Mouse (Mus musculus) ES-Bruce4 (cell line): ENCODE results near the gene Mapre1. TPM values are rescaled to one million over a fixed set of nuclear protein-coding genes. Genes with fewer than 3 reads are reported as not detected.
"Not testable (repeated sequence)": the region's sequence is repeated elsewhere in the genome, so short reads cannot be mapped to it uniquely, and the experiment has no call there.

ENCODE experiments used
- H3K27ac ChIP-seq: 2 replicates; pipeline ENCODE4 v1.5.1; 2012; ENCODE audit warnings: low read length, inconsistent platforms; ENCODE audit not compliant: insufficient read depth
- H3K27me3 ChIP-seq: 2 replicates; pipeline ENCODE4 v1.6.1; 2012; ENCODE audit warnings: mild to moderate bottlenecking, low read length, inconsistent platforms; ENCODE audit not compliant: control insufficient read depth, poor library complexity, insufficient read depth, severe bottlenecking
- H3K36me3 ChIP-seq: 2 replicates; pipeline ENCODE4 v1.6.1; 2012; ENCODE audit warnings: inconsistent platforms, mild to moderate bottlenecking, low read length, moderate library complexity; ENCODE audit not compliant: control insufficient read depth, poor library complexity, insufficient read depth, severe bottlenecking
- H3K4me1 ChIP-seq: one replicate; pipeline ENCODE4 v1.8.1; 2011; ENCODE audit warnings: low read length; ENCODE audit not compliant: control insufficient read depth, insufficient read depth
- H3K4me3 ChIP-seq: 2 replicates; pipeline ENCODE4 v1.5.1; 2011; ENCODE audit warnings: low read depth, mild to moderate bottlenecking, low read length
- H3K9ac ChIP-seq: 2 replicates; pipeline ENCODE4 v1.6.1; 2012; ENCODE audit warnings: low read depth, mild to moderate bottlenecking, inconsistent platforms; ENCODE audit not compliant: poor library complexity, severe bottlenecking
- H3K9me3 ChIP-seq: replicated peaks from 2 replicates; pipeline ENCODE4 v1.6.1; 2012; ENCODE audit warnings: mild to moderate bottlenecking, low read length, inconsistent platforms; ENCODE audit not compliant: control insufficient read depth, poor library complexity, insufficient read depth, severe bottlenecking
- CTCF ChIP-seq: IDR thresholded peaks from one replicate; pipeline ENCODE4 v1.8.1; 2011; ENCODE audit warnings: low read depth, low read length
- EP300 ChIP-seq: IDR thresholded peaks from 2 replicates; pipeline ENCODE4 v1.6.1; 2011; ENCODE audit warnings: low read depth, low read length; ENCODE audit not compliant: insufficient read depth
- POLR2A ChIP-seq: IDR thresholded peaks from one replicate; pipeline ENCODE4 v1.8.1; 2011; ENCODE audit warnings: low read length; ENCODE audit not compliant: insufficient read depth
- polyA plus RNA-seq: library from polyadenylated mRNA; stranded (reverse); fragments of >200 nt; gene quantifications from 2 replicates; pipeline ENCODE4 v1.2.4, GENCODE M21; 2011; ENCODE audit warnings: low read depth; ENCODE audit not compliant: missing spikeins, insufficient read depth, insufficient read length

The Mapre1 gene
- polyA plus RNA-seq, 1 experiment, result 190 TPM

- Histone ChIP-seq H3K9ac (no peak overlapping the region), H3K4me3 (no peak overlapping the region), H3K9me3 (no peaks in the 10 kb centered on the region), H3K27me3 (no peaks in the 10 kb centered on the region), H3K36me3 (no peaks in the 10 kb centered on the region), H3K27ac (no peak overlapping the region), H3K4me1 (no peaks in the 10 kb centered on the region)
- TF ChIP-seq POLR2A, result no peak
- no peak for TF ChIP-seq EP300
- TF ChIP-seq CTCF, result no peak
Measured at GRCm38 (mm10) chr2:153781181-153781580, 40.1 kb downstream of the Mapre1 start.

- H3K9ac ChIP-seq, result no peak overlapping the region
- no peaks in the 10 kb centered on the region for H3K4me1 ChIP-seq
- H3K27ac ChIP-seq, result no peak overlapping the region
- H3K4me3 ChIP-seq, result no peak overlapping the region
- H3K36me3 ChIP-seq, result no peaks in the 10 kb centered on the region
- no peaks in the 10 kb centered on the region for H3K27me3 ChIP-seq
- H3K9me3 ChIP-seq, result no peaks in the 10 kb centered on the region
- TF ChIP-seq EP300, result no peak
- no peak for TF ChIP-seq POLR2A
- no peak for TF ChIP-seq CTCF
Measured at GRCm38 (mm10) chr2:153784668-153785067, 43.6 kb downstream of the Mapre1 start.

- H3K27ac ChIP-seq, result no peak overlapping the region
- no peaks in the 10 kb centered on the region for H3K27me3 ChIP-seq
- no peaks in the 10 kb centered on the region for H3K36me3 ChIP-seq
- no peaks in the 10 kb centered on the region for H3K4me1 ChIP-seq
- TF ChIP-seq EP300, result no peak
- TF ChIP-seq POLR2A, result no peak
- no peak for TF ChIP-seq CTCF
- no peak overlapping the region for H3K4me3 ChIP-seq
- no peaks in the 10 kb centered on the region for H3K9me3 ChIP-seq
- H3K9ac ChIP-seq, result no peak overlapping the region
Measured at GRCm38 (mm10) chr2:153793366-153793765, 52.3 kb downstream of the Mapre1 start.

- Histone ChIP-seq H3K27ac (no peak overlapping the region), H3K36me3 (no peaks in the 10 kb centered on the region), H3K4me3 (no peak overlapping the region), H3K9ac (no peak overlapping the region), H3K9me3 (no peaks in the 10 kb centered on the region), H3K27me3 (no peaks in the 10 kb centered on the region), H3K4me1 (no peaks in the 10 kb centered on the region)
- TF ChIP-seq CTCF (peak; percentile 80), POLR2A (no peak), EP300 (0 out of 2 replicates have a peak, but pooled peaks have one; percentile 22)
Measured at GRCm38 (mm10) chr2:153795090-153795489, 54.0 kb downstream of the Mapre1 start.

- H3K27ac ChIP-seq, H3K27me3 ChIP-seq, H3K4me1 ChIP-seq, H3K9ac ChIP-seq, H3K36me3 ChIP-seq, H3K4me3 ChIP-seq, H3K9me3 ChIP-seq: not testable (repeated sequence)
- TF ChIP-seq CTCF, result peak; percentile 31
Measured at GRCm38 (mm10) chr2:153807464-153807863, 66.4 kb downstream of the Mapre1 start.

GRCm38 (mm10) chr2:153808146-153808545, 67.1 kb downstream of the Mapre1 start:
- no peaks in the 10 kb centered on the region for H3K9me3 ChIP-seq
- H3K27me3 ChIP-seq, result no peaks in the 10 kb centered on the region
- no peak overlapping the region for H3K27ac ChIP-seq
- no peaks in the 10 kb centered on the region for H3K36me3 ChIP-seq
- no peak overlapping the region for H3K4me3 ChIP-seq
- TF ChIP-seq EP300, result no peak
- TF ChIP-seq CTCF, result no peak
- H3K4me1 ChIP-seq, result no peaks in the 10 kb centered on the region
- no peak overlapping the region for H3K9ac ChIP-seq

GRCm38 (mm10) chr2:153808841-153809240, 67.8 kb downstream of the Mapre1 start:
- Histone ChIP-seq H3K4me3 (no peak overlapping the region), H3K27ac (no peak overlapping the region), H3K9me3 (no peaks in the 10 kb centered on the region), H3K4me1 (no peaks in the 10 kb centered on the region), H3K36me3 (no peaks in the 10 kb centered on the region), H3K27me3 (no peaks in the 10 kb centered on the region), H3K9ac (no peak overlapping the region)
- no peak for TF ChIP-seq CTCF
- no peak for TF ChIP-seq EP300
- no peak for TF ChIP-seq POLR2A
